Mouse (Mus musculus): ENCODE measurements at regions not wholly inside any gene's neighbourhood (a gene's known extent, or its start where the extent isn't known, plus 50 kb on each side); places are given as distances from the start of the nearest gene placed in this dataset.
A peak's percentile ranks its signal among the peaks of the same experiment; 100 is the strongest.

GRCm38 (mm10) chr14:25173873-25174272 lies 285.1 kb upstream of the Zmiz1 start:
- no peak for DNase-seq (ENCODE audit: low read depth, low spot score)

DNA sequence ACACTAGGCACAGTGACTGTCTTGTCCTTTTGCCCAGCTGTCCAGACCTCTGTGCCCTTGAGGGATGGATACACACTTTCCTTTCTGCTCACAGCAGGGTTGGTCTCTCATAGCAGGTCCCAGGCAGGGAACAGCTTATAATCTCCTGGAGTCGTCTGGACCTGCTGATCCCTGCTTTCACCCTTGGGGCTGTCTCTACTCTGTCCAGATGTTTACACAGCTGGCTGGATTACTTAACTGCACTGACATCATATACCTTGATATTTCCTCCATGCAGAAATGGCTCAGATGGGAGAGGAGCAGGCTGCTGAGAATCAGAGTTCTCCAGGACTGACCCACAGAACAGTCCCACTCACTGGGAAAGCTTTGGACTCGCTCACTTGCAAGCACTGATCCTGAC lies 284.6 kb upstream of the Zmiz1 start:
- DNase-seq (ENCODE audit: low read depth, low spot score), result no peak

GRCm38 (mm10) chr14:25176206-25176605 lies 282.8 kb upstream of the Zmiz1 start:
- no peak for DNase-seq (ENCODE audit: low read depth, low spot score)

DNA sequence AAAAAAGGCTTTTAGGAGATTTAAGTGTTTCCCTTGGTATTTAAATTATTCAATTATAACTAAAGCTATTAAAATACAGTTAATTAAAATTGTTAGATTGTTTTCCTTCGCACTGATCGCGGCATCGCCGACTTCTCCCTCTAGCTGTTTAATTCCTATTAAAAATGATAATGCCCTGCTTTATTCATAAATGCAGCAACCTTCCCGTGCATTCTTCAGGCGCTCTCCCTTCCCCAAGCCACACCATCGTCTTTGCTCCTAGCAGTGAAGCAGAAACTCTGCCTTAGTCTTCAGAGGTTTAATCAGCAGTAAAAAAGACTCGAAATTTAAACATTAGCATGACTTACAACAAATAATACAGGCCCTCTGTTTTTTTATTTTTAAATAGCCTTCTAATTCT lies 278.9 kb upstream of the Zmiz1 start:
- no peak for DNase-seq (ENCODE audit: low read depth, low spot score)

DNA sequence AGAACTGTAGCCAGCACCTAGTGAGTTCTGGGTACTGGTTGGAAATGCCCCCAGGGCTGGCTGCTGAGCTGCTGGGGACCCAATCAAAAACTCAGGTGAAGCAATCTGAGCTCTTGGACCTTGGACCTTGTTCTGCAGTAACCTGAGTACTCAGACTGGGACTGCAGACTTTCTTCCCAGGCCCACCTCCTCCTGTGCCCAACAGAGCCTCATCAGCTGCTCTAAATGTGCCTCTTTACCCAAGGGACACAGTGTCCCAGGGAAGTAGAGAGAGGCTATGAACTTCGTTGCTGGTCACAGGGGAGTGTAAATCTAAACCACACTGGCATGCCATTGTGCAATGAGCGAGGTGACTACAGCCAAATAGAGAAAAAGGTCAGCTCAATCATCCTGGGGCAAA lies 277.6 kb upstream of the Zmiz1 start:
- DNase-seq (ENCODE audit: low read depth, low spot score), result no peak

GRCm38 (mm10) chr14:25184042-25184441 lies 274.9 kb upstream of the Zmiz1 start:
- DNase-seq (ENCODE audit: low read depth, low spot score), result no peak

DNA sequence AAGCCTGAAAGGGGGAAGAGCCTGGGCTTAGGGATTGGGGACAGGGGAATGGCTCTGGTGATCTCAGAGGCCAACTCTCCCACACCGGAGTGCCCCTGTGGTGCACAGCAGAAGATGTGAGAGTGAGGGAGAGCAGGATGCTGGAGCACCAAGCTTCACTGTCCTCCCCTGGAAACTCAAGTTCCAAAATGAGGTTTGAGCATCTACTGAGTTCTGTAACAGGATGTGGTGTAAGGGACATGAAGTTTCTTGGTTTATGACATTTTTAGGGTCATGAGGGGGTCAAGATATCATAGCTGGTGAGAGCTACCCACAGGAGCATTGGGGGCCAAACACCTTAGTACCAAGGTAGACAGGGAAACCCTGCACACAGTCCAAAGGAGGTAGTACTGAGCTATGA lies 274.1 kb upstream of the Zmiz1 start:
- DNase-seq (ENCODE audit: low read depth, low spot score), result peak; percentile 27

GRCm38 (mm10) chr14:25185556-25185958 lies 273.4 kb upstream of the Zmiz1 start:
- no peak for DNase-seq (ENCODE audit: low read depth, low spot score)

DNA sequence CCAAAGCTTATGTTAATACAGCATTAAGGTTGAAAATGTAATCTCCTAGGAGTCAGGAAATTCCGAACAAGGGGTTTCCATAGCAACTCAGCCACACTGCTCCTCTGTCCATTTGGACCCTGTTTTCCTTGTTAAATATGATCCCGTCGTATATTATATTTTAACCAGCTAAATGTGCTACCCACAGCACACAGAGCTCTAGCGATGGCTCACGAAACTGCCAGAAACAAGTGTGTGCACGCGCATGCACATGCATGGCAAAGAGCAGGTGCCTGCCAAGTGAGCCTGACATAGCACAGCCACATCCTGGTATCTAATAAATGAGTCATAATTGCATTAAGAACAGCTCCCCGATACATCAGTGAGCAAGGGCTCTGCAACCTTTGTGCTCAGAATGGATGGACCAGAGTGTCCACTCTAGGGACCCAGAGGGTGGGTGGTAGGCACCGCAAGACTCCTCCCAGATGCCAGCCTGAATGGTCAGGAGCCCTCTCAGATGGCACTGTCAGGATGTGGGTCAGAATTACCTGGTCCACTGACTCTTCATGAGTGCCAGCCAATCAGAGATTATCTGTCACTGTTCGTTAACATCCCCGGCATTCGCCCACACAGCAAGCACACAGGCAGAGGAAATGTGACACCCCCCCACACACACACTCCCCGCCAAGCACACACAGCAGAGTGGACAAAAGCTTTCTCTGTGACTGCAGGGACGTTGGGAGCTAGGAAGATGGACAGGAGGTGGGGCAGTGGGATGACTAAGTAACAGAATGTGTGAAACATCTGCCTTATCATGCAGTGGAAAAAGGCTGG lies 272.8 kb upstream of the Zmiz1 start:
- no peak for DNase-seq (ENCODE audit: low read depth, low spot score)

- DNase-seq (ENCODE audit: low read depth, low spot score), result no peak
Measured at GRCm38 (mm10) chr14:25187715-25188114, 271.3 kb upstream of the Zmiz1 start.

GRCm38 (mm10) chr14:25189256-25189655 lies 269.7 kb upstream of the Zmiz1 start:
- peak; percentile 18 for DNase-seq (ENCODE audit: low read depth, low spot score)

- no peak for DNase-seq (ENCODE audit: low read depth, low spot score)
Measured at GRCm38 (mm10) chr14:25190680-25191270, 268.2 kb upstream of the Zmiz1 start.

DNA sequence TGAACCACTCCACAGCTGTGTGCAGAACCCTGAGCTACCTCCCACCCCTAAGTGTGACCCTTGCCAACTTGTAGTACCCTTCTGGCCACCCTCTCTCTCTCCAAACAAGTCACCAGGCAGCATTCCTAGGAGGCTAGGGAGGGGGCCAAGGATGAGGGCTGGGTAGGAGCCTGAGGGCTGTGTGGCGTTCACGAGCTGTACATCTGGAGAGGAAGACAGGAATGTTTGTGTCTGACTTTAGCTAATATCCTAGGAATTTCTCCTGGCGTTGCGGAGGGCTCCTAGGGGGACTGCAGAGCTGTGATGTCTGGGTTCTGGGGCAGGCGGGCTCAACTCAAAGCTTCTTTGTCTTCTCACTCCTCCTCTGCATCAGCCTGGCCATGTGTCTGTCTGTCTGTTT lies 262.2 kb upstream of the Zmiz1 start:
- no peak for DNase-seq (ENCODE audit: low read depth, low spot score)

- DNase-seq (ENCODE audit: low read depth, low spot score), result no peak
Measured at GRCm38 (mm10) chr14:25199900-25200299, 259.1 kb upstream of the Zmiz1 start.

- DNase-seq (ENCODE audit: low read depth, low spot score), result no peak
Measured at GRCm38 (mm10) chr14:25200656-25201179, 258.3 kb upstream of the Zmiz1 start.

GRCm38 (mm10) chr14:25202312-25202711 lies 256.7 kb upstream of the Zmiz1 start:
- no peak for DNase-seq (ENCODE audit: low read depth, low spot score)

- no peak for DNase-seq (ENCODE audit: low read depth, low spot score)
Measured at GRCm38 (mm10) chr14:25204091-25204490, 254.9 kb upstream of the Zmiz1 start.

DNA sequence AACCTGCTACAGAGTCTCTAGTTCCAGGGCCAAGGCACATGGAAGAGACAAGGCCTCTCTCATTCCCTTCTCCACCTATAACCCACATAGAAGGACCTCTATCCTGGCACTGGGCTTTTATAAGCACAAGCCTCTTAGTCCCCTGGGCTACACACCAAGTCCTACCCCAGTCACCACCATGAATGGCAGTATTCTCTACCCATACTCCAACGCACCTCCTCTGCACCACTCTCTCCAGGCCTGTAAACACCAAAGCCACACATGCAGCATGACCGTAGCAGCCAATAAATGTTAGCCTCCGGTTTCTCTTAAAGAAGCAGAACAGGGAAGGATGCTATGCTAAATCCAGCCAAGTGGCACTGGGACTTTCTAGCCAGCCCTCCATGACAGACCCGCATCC lies 252.1 kb upstream of the Zmiz1 start:
- no peak for DNase-seq (ENCODE audit: low read depth, low spot score)

- DNase-seq (ENCODE audit: low read depth, low spot score), result no peak
Measured at GRCm38 (mm10) chr14:25207422-25207821, 251.6 kb upstream of the Zmiz1 start.

DNA sequence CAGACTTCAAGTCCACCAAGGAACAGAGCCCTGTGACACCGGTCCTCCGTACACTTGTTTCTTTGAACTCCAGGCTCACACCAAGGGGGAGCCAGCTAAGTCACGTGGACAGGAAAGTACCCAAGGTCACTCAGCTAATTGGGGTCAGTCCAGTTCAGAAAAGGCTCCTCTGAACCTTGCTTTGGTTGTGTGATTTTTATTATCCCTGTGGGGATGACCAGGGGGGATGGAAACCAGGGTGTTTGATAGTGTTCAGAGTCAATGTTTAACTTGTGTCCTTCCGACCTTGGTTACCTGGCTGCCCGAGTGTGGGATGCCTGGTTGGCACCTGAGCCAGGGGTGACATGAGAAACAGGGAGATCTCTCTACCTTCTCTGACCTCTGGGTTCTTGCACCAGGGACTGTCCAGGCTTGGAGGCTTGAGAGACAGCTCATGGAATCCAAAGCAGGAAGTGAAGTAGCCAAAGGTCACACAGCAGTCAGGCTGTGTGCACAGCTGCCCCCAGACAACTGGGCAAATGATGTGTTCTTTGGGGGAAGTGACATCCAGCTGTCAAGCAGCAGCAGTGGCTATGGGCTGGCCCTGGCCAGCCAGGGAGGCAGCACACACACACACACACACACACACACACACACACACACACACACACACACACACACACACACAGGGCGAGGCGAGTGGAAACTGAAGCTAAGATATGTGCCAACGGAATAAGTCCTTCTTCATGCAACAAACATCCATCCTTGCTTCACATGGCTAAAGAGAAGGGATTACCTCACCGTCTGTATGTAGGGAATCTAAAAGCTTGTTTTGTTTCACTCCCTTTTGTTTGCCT lies 250.5 kb upstream of the Zmiz1 start:
- DNase-seq (ENCODE audit: low read depth, low spot score), result no peak

- no peak for DNase-seq (ENCODE audit: low read depth, low spot score)
Measured at GRCm38 (mm10) chr14:25213056-25213455, 245.9 kb upstream of the Zmiz1 start.

GRCm38 (mm10) chr14:25223091-25223490 lies 235.9 kb upstream of the Zmiz1 start:
- DNase-seq (ENCODE audit: low read depth, low spot score), result no peak
